Mouse (Mus musculus) liver, embryonic 11.5 days (tissue): ENCODE measurements at regions not wholly inside any gene's neighbourhood (a gene's known extent, or its start where the extent isn't known, plus 50 kb on each side); places are given as distances from the start of the nearest gene placed in this dataset.

Source experiments
- ATAC-seq: fragments of 200-750 bp; cut with Nextera tagmentation; replicated peaks from 2 replicates; pipeline ENCODE4 v1.8.0; 2017; ENCODE audit warnings: moderate number of reproducible peaks, mild to moderate bottlenecking, moderate TSS enrichment, moderate library complexity; ENCODE audit not compliant: low FRiP score
- DNase-seq: peaks from one replicate; pipeline ENCODE4 v3.0.0-alpha.2; 2017; ENCODE audit warnings: low spot score
- H3K27ac ChIP-seq: fragments of 300-500 bp; sonication (generic); 2 replicates; pipeline ENCODE4 v1.5.1; 2014; ENCODE audit warnings: mild to moderate bottlenecking, low read depth, low read length, control low read depth
- H3K27me3 ChIP-seq: fragments of 300-500 bp; sonication (generic); replicated peaks from 2 replicates; pipeline ENCODE4 v1.6.1; 2014; ENCODE audit warnings: low read length, mixed read lengths; ENCODE audit not compliant: control insufficient read depth, insufficient read depth
- H3K36me3 ChIP-seq: fragments of 300-500 bp; sonication (generic); 2 replicates; pipeline ENCODE4 v1.6.1; 2014; ENCODE audit warnings: mild to moderate bottlenecking, low read length, moderate library complexity, mixed read lengths; ENCODE audit not compliant: control insufficient read depth, insufficient read depth
- H3K4me1 ChIP-seq: fragments of 300-500 bp; sonication (generic); replicated peaks from 2 replicates; pipeline ENCODE4 v1.6.1; 2014; ENCODE audit warnings: low read length, mixed read lengths; ENCODE audit not compliant: control insufficient read depth, insufficient read depth
- H3K4me2 ChIP-seq: fragments of 300-500 bp; sonication (generic); 2 replicates; pipeline ENCODE4 v1.6.1; 2014; ENCODE audit warnings: mild to moderate bottlenecking, control low read depth, moderate library complexity
- H3K4me3 ChIP-seq: fragments of 300-500 bp; sonication (generic); 2 replicates; pipeline ENCODE4 v1.5.1; 2014; ENCODE audit warnings: low read depth, low read length, control low read depth
- H3K9ac ChIP-seq: fragments of 300-500 bp; sonication (generic); 2 replicates; pipeline ENCODE4 v1.6.1; 2014; ENCODE audit warnings: low read depth, low read length, control low read depth
- H3K9me3 ChIP-seq: fragments of 300-500 bp; sonication (generic); 2 replicates; pipeline ENCODE4 v1.6.1; 2016; ENCODE audit warnings: low read length, inconsistent platforms, mixed read lengths; ENCODE audit not compliant: control insufficient read depth
- WGBS: fragments of 180-500 bp; shearing (Covaris S2); extraction: QIAGEN DNeasy Blood & Tissue Kit; methylation state at CpG from one replicate; pipeline ENCODE4 v1.1.7; 2014; 5-methylcytosine and 5-hydroxymethylcytosine counted together

DNA sequence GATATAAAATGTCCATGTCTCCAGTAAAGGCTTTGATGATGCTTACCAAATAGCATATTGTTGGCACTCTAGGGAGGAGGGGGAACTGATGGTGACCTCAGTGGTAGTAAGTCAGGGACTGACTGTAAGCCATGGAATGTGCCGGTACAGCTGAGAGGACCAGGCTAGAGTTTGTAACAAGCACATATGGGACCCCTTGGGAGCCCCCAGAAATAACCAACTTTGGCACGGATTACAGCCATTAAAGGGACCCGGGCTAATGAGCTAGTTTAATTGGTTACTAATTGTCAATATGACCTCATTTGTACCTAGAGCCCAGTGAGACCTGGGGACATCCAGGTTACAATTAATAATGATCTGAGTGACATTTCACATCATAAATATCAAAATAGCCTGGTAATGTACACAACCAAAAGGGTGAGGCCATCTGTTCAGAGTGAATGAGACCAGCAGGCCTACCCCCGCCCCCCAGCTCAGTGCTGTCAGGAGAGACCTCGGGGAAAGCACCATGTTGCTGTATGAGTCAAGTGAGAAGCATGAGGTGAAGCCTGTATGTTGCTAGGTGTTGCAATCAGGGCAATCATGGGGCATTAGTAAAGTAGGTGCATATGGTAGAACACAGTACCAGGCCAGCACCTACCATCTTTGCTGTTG, 169.7 kb upstream of the Kiz start:
- Histone ChIP-seq H3K9me3 (no peaks in the 10 kb centered on the region), H3K36me3 (no peaks in the 10 kb centered on the region), H3K4me1 (no peaks in the 10 kb centered on the region), H3K9ac (no peak overlapping the region), H3K27me3 (no peaks in the 10 kb centered on the region), H3K4me3 (no peak overlapping the region), H3K4me2 (no peak overlapping the region), H3K27ac (no peak overlapping the region)
- 75% methylated on average over 5 of the region's 5 CpGs for WGBS
- DNase-seq (no peak), ATAC-seq (0 out of 2 replicates have a peak, but pooled peaks have one; percentile 7)

DNA sequence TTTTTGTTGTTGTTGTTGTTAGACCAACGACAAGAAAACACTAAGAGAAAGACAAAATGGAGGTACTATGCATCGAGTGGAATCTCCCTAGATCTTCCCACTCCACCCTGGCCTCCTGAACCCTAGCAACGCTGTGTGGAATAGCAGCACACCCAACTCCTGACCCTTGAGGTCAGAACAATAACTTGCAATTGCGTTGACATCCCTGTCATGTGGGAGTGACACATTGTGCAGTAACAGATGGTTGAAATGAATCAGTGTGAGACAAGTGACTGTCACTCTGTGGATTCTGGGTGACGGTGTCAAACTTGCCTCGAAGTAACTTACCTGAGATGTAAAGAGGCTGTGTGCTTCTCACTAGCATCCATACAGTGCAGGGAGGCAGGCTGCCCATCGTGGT, 167.1 kb upstream of the Kiz start:
- Histone ChIP-seq H3K9ac (no peak overlapping the region), H3K9me3 (no peaks in the 10 kb centered on the region), H3K4me2 (no peak overlapping the region), H3K27ac (no peak overlapping the region), H3K4me3 (no peak overlapping the region), H3K4me1 (no peaks in the 10 kb centered on the region), H3K36me3 (no peaks in the 10 kb centered on the region), H3K27me3 (no peaks in the 10 kb centered on the region)
- DNase-seq, result no peak
- 70% methylated on average over 7 of the region's 7 CpGs for WGBS
- ATAC-seq, result no peak

DNA sequence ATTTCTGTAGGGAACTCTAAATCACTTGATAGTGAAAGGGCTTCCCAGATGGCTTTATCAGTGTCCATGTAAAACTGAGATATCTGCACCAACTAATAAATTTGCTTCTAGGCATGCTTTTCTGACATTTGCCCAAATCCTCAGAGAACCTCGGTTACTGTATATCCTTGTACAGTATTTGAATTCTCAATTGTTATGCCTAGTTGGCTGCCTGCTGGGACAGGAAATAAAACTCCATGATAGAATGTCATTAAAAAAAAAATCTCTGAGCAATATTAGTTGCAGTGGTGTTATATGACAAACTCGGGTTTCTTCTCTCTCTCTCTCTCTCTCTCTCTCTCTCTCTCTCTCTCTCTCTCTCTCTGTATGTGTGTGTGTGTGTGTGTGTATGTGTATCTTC, 162.2 kb upstream of the Kiz start:
- Histone ChIP-seq H3K36me3 (no peaks in the 10 kb centered on the region), H3K27ac (no peak overlapping the region), H3K9me3 (no peaks in the 10 kb centered on the region), H3K9ac (no peak overlapping the region), H3K4me1 (no peaks in the 10 kb centered on the region), H3K27me3 (no peaks in the 10 kb centered on the region), H3K4me2 (no peak overlapping the region), H3K4me3 (no peak overlapping the region)
- ATAC-seq (no peak), DNase-seq (no peak)
- 54% methylated on average over 2 of the region's 2 CpGs for WGBS

DNA sequence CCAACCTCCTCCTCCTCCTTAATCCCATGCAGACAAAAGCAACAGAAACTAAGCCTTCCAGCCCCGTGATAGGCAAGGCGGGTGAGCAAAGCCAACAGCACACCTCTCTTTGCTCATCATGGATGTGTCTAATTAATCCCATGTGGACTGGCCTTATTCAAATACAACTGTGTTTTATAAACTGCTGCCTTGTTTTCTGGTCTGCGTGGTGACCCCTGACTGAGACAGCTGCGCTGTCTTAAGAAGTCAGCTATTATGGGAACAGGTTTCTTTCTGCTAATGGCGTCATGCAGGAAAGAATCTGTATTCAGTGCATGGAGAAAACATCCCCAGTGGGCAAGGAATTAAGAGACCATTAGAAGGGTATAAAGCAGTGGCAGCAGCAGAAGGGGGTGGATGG, 161.6 kb upstream of the Kiz start:
- H3K36me3 ChIP-seq, result no peaks in the 10 kb centered on the region
- no peak overlapping the region for H3K9ac ChIP-seq
- H3K4me3 ChIP-seq, result no peak overlapping the region
- no peaks in the 10 kb centered on the region for H3K27me3 ChIP-seq
- DNase-seq (no peak), ATAC-seq (no peak)
- H3K27ac ChIP-seq, result no peak overlapping the region
- H3K4me1 ChIP-seq, result no peaks in the 10 kb centered on the region
- no peaks in the 10 kb centered on the region for H3K9me3 ChIP-seq
- 67% methylated on average over 5 of the region's 5 CpGs for WGBS
- H3K4me2 ChIP-seq, result no peak overlapping the region

- DNase-seq, result no peak
- H3K27me3 ChIP-seq, result no peaks in the 10 kb centered on the region
- H3K4me3 ChIP-seq, result no peak overlapping the region
- no peaks in the 10 kb centered on the region for H3K9me3 ChIP-seq
- no peak overlapping the region for H3K27ac ChIP-seq
- ATAC-seq, result no peak
- WGBS, result 73% methylated on average over 2 of the region's 2 CpGs
- no peaks in the 10 kb centered on the region for H3K36me3 ChIP-seq
- H3K4me1 ChIP-seq, result no peaks in the 10 kb centered on the region
- H3K9ac ChIP-seq, result no peak overlapping the region
- no peak overlapping the region for H3K4me2 ChIP-seq
Observed at GRCm38 (mm10) chr2:146696277-146696676, 159.4 kb upstream of the Kiz start.

DNA sequence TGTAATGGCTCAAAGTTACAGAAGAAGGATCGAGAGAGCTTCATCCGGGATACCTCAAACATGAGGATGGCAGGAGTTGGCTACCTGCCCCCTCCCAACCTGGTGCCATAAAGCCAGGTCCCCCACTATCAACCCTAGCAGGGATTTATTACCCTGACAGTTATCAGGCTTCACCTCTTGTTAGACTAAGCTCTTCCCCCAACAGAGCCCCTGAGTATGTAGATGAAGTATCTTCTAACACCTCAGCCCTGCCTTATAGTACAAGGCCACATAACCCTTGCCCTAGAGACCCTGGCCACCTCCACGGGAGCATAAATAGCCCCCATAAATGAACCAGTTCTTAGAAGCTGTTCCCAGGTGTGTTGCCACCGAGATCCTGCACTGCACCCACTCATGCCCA, 158.9 kb upstream of the Kiz start:
- H3K4me2 ChIP-seq, result no peak overlapping the region
- H3K9ac ChIP-seq, result no peak overlapping the region
- WGBS, result 71% methylated on average over 4 of the region's 4 CpGs
- H3K27ac ChIP-seq, result no peak overlapping the region
- H3K36me3 ChIP-seq, result no peaks in the 10 kb centered on the region
- H3K4me1 ChIP-seq, result no peaks in the 10 kb centered on the region
- no peaks in the 10 kb centered on the region for H3K9me3 ChIP-seq
- no peak for ATAC-seq
- no peak overlapping the region for H3K4me3 ChIP-seq
- no peak for DNase-seq
- H3K27me3 ChIP-seq, result no peaks in the 10 kb centered on the region

DNA sequence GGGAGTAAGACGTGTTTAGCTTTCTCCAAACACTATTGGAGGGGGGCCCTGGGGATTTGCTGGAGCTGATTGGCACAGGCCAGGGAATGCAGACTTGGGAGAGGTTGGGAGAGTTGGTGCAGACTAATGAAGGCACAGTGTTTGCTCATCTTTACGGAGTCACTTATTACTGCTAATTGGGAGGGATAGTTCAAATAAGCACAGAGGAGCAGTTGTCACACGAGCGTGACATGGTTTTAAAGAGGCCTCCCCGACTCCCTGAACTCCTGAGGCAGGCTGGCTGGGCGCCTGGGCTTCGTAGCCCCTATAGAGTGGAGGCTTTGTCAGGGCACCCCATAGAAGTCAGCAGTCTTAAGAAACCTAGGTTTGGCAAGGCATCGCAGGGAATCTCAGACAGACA, 145.0 kb upstream of the Kiz start:
- DNase-seq, result no peak

GRCm38 (mm10) chr2:146721184-146721715, 134.4 kb upstream of the Kiz start:
- Histone ChIP-seq H3K4me2 (no peak overlapping the region), H3K27me3 (no peaks in the 10 kb centered on the region), H3K9ac (no peak overlapping the region), H3K9me3 (no peaks in the 10 kb centered on the region), H3K27ac (no peak overlapping the region), H3K4me3 (no peak overlapping the region), H3K36me3 (no peaks in the 10 kb centered on the region), H3K4me1 (no peaks in the 10 kb centered on the region)
- ATAC-seq (no peak), DNase-seq (no peak)
- WGBS, result 53% methylated on average over 10 of the region's 10 CpGs

More for the DNA sequence above, 145.0 kb upstream of the Kiz start:
- ATAC-seq, result no peak
- H3K4me3 ChIP-seq, result no peak overlapping the region
- no peak overlapping the region for H3K4me2 ChIP-seq
- no peaks in the 10 kb centered on the region for H3K36me3 ChIP-seq
- no peak overlapping the region for H3K9ac ChIP-seq
- no peak overlapping the region for H3K27ac ChIP-seq
- H3K9me3 ChIP-seq, result no peaks in the 10 kb centered on the region
- no peaks in the 10 kb centered on the region for H3K4me1 ChIP-seq
- no peaks in the 10 kb centered on the region for H3K27me3 ChIP-seq
- 67% methylated on average over 8 of the region's 8 CpGs for WGBS

- Histone ChIP-seq H3K9me3 (no peaks in the 10 kb centered on the region), H3K4me2 (no peak overlapping the region), H3K4me3 (no peak overlapping the region), H3K27ac (no peak overlapping the region), H3K9ac (no peak overlapping the region), H3K27me3 (no peaks in the 10 kb centered on the region), H3K4me1 (no peaks in the 10 kb centered on the region), H3K36me3 (no peaks in the 10 kb centered on the region)
- WGBS, result 48% methylated on average over 8 of the region's 8 CpGs
- ATAC-seq (no peak), DNase-seq (no peak)
Observed at GRCm38 (mm10) chr2:146722351-146723025, 133.2 kb upstream of the Kiz start.
